Mouse (Mus musculus) heart, embryonic 11.5 days (tissue): ENCODE data around the gene Slc2a8. TPM values are rescaled to one million over a fixed set of nuclear protein-coding genes. Genes with fewer than 3 reads are reported as not detected.
A peak's percentile ranks its signal among the peaks of the same experiment; 100 is the strongest.

ENCODE experiments used
- ATAC-seq: fragments of 200-750 bp; cut with Nextera tagmentation; replicated peaks from 2 replicates; pipeline ENCODE4 v1.8.0; 2017; ENCODE audit warnings: moderate library complexity; ENCODE audit not compliant: insufficient number of reproducible peaks, low FRiP score, low TSS enrichment
- H3K27ac ChIP-seq: fragments of 300-500 bp; sonication (generic); 2 replicates; pipeline ENCODE4 v1.5.1; 2014; ENCODE audit warnings: mild to moderate bottlenecking, low read depth, low read length
- H3K27me3 ChIP-seq: fragments of 300-500 bp; sonication (generic); 2 replicates; pipeline ENCODE4 v1.6.1; 2014; ENCODE audit warnings: mild to moderate bottlenecking, low read length, mixed read lengths; ENCODE audit not compliant: control insufficient read depth, insufficient read depth
- H3K36me3 ChIP-seq: fragments of 300-500 bp; sonication (generic); 2 replicates; pipeline ENCODE4 v1.6.1; 2014; ENCODE audit warnings: mild to moderate bottlenecking, low read length, moderate library complexity, mixed read lengths; ENCODE audit not compliant: control insufficient read depth, insufficient read depth
- H3K4me1 ChIP-seq: fragments of 300-500 bp; sonication (generic); 2 replicates; pipeline ENCODE4 v1.6.1; 2014; ENCODE audit warnings: low read length; ENCODE audit not compliant: control insufficient read depth, insufficient read depth
- H3K4me2 ChIP-seq: fragments of 300-500 bp; sonication (generic); 2 replicates; pipeline ENCODE4 v1.6.1; 2014; ENCODE audit warnings: mild to moderate bottlenecking, moderate library complexity
- H3K4me3 ChIP-seq: fragments of 300-500 bp; sonication (generic); 2 replicates; pipeline ENCODE4 v1.5.1; 2014; ENCODE audit warnings: low read depth, low read length
- H3K9ac ChIP-seq: fragments of 300-500 bp; sonication (generic); 2 replicates; pipeline ENCODE4 v1.6.1; 2014; ENCODE audit warnings: mild to moderate bottlenecking, low read depth, low read length, moderate library complexity
- H3K9me3 ChIP-seq: fragments of 300-500 bp; sonication (generic); replicated peaks from 2 replicates; pipeline ENCODE4 v1.6.1; 2016; ENCODE audit warnings: low read length; ENCODE audit not compliant: control insufficient read depth
- WGBS: fragments of 180-500 bp; shearing (Covaris S2); extraction: QIAGEN DNeasy Blood & Tissue Kit; methylation state at CpG from one replicate; pipeline ENCODE4 v1.1.7; 2014; ENCODE audit not compliant: insufficient replicate concordance; 5-methylcytosine and 5-hydroxymethylcytosine counted together
- polyA plus RNA-seq: library from polyadenylated mRNA; unstranded; fragments of >200 nt; fragmentation: Nextera tagmentation; extraction: Ambion mirVana; gene quantifications from 2 replicates; pipeline ENCODE4 v1.2.1, GENCODE M21; 2014

Slc2a8 gene
- polyA plus RNA-seq, 1 experiment from 2014 or later = 12.1 TPM

GRCm38 (mm10) chr2:32939418-32939817 lies 42.5 kb downstream of the Slc2a8 start:
- Histone ChIP-seq H3K4me2 (no peak overlapping the region), H3K4me1 (no peaks in the 10 kb centered on the region), H3K36me3 (peaks cover 7% of the 10 kb centered on the region), H3K27me3 (no peaks in the 10 kb centered on the region), H3K9ac (no peak overlapping the region), H3K4me3 (no peak overlapping the region), H3K27ac (no peak overlapping the region), H3K9me3 (no peaks in the 10 kb centered on the region)
- no peak for ATAC-seq
- 54% methylated on average over 5 of the region's 5 CpGs for WGBS

GRCm38 (mm10) chr2:32938741-32939140 lies 43.1 kb downstream of the Slc2a8 start:
- WGBS = 73% methylated on average over 5 of the region's 5 CpGs
- no peak overlapping the region for H3K4me3 ChIP-seq
- H3K4me1 ChIP-seq = no peaks in the 10 kb centered on the region
- H3K9ac ChIP-seq = no peak overlapping the region
- H3K4me2 ChIP-seq = no peak overlapping the region
- H3K27ac ChIP-seq = no peak overlapping the region
- no peaks in the 10 kb centered on the region for H3K27me3 ChIP-seq
- no peak for ATAC-seq
- H3K36me3 ChIP-seq = peaks cover 5% of the 10 kb centered on the region
- no peaks in the 10 kb centered on the region for H3K9me3 ChIP-seq

DNA sequence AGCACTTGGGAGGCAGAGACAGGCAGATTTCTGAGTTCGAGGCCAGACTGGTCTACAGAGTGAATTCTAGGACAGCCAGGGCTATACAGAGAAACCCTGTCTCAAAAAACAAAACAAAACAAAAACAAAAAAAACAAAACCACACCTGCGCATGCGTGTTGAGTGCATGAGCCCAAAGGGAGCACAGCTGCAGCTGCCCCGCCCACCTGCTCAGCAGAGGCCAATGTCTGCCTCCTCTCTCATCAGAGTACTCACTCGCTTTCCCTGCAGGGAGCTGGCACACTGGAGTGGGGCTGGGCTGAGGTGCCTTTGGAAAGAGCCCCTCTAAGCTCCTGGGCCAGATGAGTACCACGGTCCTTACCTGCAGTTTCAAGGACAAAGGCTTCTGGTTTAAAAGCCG lies 50.2 kb downstream of the Slc2a8 start:
- 74% methylated on average over 7 of the region's 7 CpGs for WGBS
- H3K9ac ChIP-seq = no peak overlapping the region
- peaks cover 2% of the 10 kb centered on the region; the same call in 1 of the 2 replicates for H3K36me3 ChIP-seq

DNA sequence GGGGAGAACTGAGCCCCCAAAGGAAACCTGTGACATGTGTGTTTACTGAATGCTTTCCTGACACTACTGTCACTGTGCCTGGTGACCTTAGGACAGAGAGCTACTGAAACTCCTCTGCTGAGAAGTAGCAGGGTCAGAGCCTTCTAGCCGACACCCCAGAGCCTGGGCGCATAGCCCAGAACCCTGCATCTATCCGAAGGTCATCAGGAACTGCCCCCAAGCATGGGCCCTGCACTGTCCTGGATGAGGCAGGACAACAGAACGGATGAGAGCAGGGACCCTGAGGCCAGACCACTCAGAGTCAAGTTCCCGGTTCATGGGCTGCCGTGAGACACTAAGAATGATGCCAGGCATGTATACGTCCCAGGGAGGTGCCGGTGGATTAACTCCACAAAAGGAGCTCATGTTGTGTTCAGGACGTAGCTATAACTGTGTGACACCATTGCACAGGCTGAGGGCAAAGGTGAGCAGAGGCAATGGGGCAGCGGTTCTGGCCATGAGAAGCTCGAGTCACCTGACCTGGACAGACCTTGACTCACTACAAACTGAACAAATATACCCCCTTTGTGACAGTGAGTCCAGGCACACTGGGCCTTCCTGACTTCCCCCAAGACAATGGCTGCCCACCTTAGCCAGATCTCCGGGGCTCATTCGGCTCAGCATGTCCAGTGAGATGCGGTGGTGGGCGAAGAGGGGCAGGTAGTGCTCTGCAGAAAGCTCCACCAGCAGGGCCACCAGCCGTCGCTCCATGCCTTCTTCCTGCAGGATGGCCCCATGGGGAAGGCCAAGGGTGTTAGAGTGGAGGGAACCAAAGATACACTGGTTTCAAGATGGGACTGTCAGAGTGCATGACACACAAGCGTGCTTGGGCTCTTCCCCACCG lies 52.7 kb downstream of the Slc2a8 start:
- no peak overlapping the region for H3K4me3 ChIP-seq
- no peak overlapping the region for H3K4me2 ChIP-seq
- no peak overlapping the region for H3K9ac ChIP-seq
- no peaks in the 10 kb centered on the region for H3K9me3 ChIP-seq
- H3K36me3 ChIP-seq = no peaks in the 10 kb centered on the region
- no peaks in the 10 kb centered on the region for H3K4me1 ChIP-seq
- ATAC-seq = no peak
- H3K27me3 ChIP-seq = no peaks in the 10 kb centered on the region
- 86% methylated on average over 19 of the region's 19 CpGs for WGBS
- H3K27ac ChIP-seq = no peak overlapping the region

More for the DNA sequence above, 50.2 kb downstream of the Slc2a8 start:
- no peak overlapping the region for H3K4me2 ChIP-seq
- no peak overlapping the region for H3K27ac ChIP-seq
- no peaks in the 10 kb centered on the region for H3K27me3 ChIP-seq
- no peak overlapping the region for H3K4me3 ChIP-seq
- ATAC-seq = no peak
- no peaks in the 10 kb centered on the region for H3K4me1 ChIP-seq
- H3K9me3 ChIP-seq = no peaks in the 10 kb centered on the region

- WGBS = 27% methylated on average over 10 of the region's 10 CpGs
- Histone ChIP-seq H3K27ac (no peak overlapping the region), H3K9me3 (no peaks in the 10 kb centered on the region), H3K9ac (no peak overlapping the region), H3K4me2 (no peak overlapping the region), H3K4me1 (no peaks in the 10 kb centered on the region), H3K36me3 (peaks cover 6% of the 10 kb centered on the region), H3K27me3 (no peaks in the 10 kb centered on the region), H3K4me3 (no peak overlapping the region)
- ATAC-seq = 0 out of 2 replicates have a peak, but pooled peaks have one; percentile 25
These were observed 53.5 kb downstream of the Slc2a8 start for GRCm38 (mm10) chr2:32928235-32928946.

GRCm38 (mm10) chr2:32927624-32928234 lies 54.2 kb downstream of the Slc2a8 start:
- no peaks in the 10 kb centered on the region for H3K9me3 ChIP-seq
- H3K27ac ChIP-seq = no peak overlapping the region
- H3K4me3 ChIP-seq = no peak overlapping the region
- no peak for ATAC-seq
- H3K4me2 ChIP-seq = no peak overlapping the region
- no peak overlapping the region for H3K9ac ChIP-seq
- H3K4me1 ChIP-seq = no peaks in the 10 kb centered on the region
- H3K36me3 ChIP-seq = peaks cover 12% of the 10 kb centered on the region
- no peaks in the 10 kb centered on the region for H3K27me3 ChIP-seq
- WGBS = 76% methylated on average over 15 of the region's 15 CpGs

- H3K36me3 ChIP-seq = peaks cover 21% of the 10 kb centered on the region
These were observed 55.4 kb downstream of the Slc2a8 start for GRCm38 (mm10) chr2:32926330-32927075.

GRCm38 (mm10) chr2:32924306-32924844 lies 57.5 kb downstream of the Slc2a8 start:
- ATAC-seq = no peak
- H3K27ac ChIP-seq = no peak overlapping the region

More at GRCm38 (mm10) chr2:32926330-32927075, 55.4 kb downstream of the Slc2a8 start:
- Histone ChIP-seq H3K4me3 (no peak overlapping the region), H3K27me3 (no peaks in the 10 kb centered on the region), H3K4me1 (no peaks in the 10 kb centered on the region), H3K9me3 (no peaks in the 10 kb centered on the region), H3K27ac (no peak overlapping the region), H3K4me2 (no peak overlapping the region), H3K9ac (no peak overlapping the region)
- WGBS = 88% methylated on average over 12 of the region's 12 CpGs
- no peak for ATAC-seq

More at GRCm38 (mm10) chr2:32924306-32924844, 57.5 kb downstream of the Slc2a8 start:
- no peak overlapping the region for H3K9ac ChIP-seq
- H3K9me3 ChIP-seq = no peaks in the 10 kb centered on the region
- no peak overlapping the region for H3K4me3 ChIP-seq
- H3K36me3 ChIP-seq = peaks cover 31% of the 10 kb centered on the region
- no peaks in the 10 kb centered on the region for H3K27me3 ChIP-seq
- 71% methylated on average over 10 of the region's 10 CpGs for WGBS
- H3K4me2 ChIP-seq = no peak overlapping the region
- no peaks in the 10 kb centered on the region for H3K4me1 ChIP-seq
